Mouse (Mus musculus) gastrocnemius, postnatal 25 days (tissue): ENCODE data around the gene Olfr1423. TPM values are rescaled to one million over a fixed set of nuclear protein-coding genes. Genes with fewer than 3 reads are reported as not detected.
"Not testable (repeated sequence)": the region's sequence is repeated elsewhere in the genome, so short reads cannot be mapped to it uniquely, and the experiment has no call there.

Experiments used
- DNase-seq: peaks from one replicate; pipeline ENCODE4 v3.0.0; 2022
- total RNA-seq, 2 experiments: library from RNA; stranded (reverse); gene quantifications; 1 replicate in 1 of 2; 2 replicates in 1 of 2; pipeline ENCODE4 v1.2.3; 2021

Gene Olfr1423
- total RNA-seq, 2 experiments from 2014 or later = not detected

DNA sequence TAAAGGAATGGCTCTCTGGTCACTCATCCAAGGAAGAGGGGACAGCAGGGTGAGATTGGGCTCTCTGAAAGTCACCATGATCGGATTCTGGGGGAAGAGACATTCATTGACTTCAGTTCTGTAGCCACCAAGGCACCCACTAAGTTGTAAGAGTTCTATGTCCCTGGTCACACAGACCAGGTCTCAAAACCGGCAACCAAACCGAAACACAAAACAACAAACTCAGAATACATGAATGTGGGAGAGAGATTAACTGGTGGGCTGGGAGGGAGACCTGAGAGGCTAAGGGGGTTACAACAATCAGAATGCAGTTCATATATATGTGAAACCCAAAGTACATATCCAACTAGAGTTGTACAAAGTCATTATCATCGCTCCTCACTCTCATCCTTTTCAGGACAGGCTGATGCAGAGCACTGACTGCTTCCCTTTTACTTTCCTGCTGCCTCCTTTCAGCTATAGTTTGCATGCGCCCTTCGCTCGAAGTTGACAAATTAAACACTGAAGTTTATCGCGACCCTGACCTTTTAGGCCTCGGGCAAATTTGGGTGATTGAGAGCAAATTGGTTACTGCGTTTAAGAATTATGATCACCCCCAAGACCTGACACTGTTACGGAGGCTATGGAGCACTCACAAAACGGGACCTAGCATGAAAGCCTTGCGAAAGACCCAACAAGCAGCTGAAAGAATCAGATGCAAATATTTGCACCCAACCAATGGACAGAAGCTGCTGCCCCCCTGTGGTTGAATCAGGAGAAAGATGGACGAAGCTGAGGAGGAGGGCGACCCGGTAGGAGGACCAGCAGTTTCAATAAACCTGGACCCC lies 33.8 kb downstream of the Olfr1423 start:
- DNase-seq = no peak

DNA sequence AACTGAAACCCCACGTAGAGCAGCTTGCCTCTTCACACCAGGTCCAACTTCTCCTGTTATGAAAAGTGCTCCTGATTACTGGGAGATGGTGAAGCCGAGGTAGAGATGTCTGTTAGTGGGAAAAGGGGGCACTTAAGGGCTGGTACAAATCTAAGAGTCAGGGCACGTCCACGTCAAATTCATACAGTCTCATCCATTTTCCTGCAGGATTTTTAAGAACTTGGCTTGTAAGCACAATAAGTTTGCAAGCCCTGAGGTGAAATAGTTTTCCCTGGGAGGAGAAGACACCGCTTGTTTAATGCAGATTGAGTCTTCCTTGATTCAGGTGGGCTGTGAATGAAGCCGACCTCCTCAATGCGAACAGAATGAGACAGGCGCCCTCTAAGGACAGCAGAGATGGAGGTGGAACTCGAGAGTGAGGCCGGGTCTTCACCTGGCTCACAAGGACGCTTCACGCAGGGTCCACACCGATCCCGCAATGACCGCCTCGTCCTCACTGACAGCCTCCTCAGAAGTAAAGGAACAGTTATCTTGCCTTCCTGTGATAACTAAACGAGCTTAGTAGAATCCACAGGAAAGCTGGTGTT lies 34.7 kb downstream of the Olfr1423 start:
- no peak for DNase-seq

DNA sequence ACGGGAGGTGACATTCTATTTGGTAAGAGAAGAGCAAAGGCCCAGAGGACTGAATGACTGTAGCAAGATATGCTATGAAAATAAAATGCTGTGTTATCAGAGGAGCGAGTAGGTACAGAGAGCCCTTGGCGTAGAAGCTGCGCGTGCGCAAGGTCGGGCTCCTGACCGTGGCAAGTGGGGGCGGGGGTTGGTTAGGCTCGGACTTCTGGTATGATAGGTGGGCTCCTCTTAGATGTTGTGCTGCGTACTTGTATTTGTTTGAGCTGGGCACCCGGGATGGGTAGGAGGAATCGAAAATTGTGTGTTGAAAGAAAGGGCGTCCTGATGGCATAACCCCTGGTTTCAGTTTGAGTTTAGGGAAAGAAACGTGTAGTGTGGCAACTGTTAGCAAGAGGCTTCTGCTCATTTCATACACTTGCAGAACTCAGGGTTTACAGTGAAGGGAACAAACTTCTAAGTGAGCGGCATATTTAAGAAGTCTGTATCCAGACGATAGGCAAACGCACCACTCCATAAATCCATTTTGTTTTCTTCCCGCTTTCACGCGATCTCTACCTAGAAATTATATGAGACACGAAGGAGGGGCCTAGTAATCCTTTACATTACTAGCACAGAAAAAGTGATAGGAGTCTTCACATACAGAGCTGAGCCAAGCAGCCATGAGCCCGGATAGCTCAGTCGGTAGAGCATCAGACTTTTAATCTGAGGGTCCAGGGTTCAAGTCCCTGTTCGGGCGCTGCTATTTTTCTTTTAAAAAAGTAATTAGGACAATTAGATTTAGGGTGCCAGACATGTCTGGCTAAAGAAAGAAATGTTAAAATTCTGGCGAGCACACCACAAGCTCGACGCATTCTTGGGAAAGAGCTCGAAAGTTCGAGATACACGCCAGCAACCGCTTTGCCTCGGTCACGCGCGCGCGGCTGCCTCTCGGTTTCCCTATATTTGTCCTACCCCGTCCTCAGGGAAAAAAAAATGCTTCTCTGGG lies 35.4 kb downstream of the Olfr1423 start:
- peak; percentile 79 for DNase-seq

DNA sequence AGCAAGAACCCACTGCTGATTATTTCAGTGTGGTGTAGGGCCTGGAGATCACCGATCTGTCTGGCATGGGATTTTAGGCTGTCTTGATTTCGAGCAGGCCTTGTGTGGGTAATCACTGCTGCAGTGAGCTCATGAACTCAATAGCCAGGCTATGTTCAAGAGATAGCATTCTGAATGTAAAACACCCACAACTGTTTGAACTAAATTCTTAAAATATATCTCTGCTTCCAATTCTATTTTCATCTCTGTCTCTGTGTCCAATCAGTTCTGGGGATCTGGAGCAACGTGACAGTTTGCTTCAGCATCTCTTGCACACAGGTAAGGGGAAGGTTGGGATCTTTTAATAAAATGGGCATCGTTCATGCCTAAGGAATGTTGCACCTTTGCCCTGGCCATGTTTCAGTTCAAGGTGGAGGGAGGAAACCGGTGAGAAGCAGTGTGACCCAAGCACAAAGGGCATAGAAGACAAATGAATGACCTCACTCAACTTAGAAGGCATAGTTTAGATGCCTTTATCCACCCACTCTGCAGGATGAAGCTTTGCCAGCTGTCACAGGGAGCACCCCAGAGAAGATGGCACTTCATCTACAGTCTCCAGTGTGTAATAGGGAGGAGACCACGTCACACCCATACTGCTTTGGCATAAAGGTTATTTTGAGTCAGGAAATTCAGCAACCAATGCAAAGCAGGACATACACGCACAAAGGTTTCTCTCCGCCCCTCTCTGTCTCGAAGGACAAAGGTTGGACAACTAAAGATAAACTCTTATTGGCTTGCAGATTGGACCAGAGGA lies 36.7 kb downstream of the Olfr1423 start:
- DNase-seq = no peak

DNA sequence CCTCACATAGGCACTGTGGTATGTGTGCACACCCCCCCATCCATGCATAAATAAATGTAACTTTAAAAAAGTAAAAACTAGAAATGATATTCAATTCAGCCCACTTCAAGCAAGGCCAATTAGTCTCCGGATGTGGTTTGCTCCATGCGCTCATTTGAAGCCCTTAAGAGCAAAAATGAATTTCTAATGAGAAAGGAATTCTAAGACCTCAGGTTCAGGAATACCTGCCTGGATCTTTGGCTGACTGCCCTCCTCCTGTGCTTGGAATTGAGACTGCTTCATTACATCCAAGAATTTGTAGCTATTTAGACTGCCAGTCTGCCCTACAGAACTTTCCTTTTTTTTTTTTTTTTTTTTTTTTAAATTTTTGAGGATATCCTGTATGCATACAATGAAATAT lies 37.5 kb downstream of the Olfr1423 start:
- no peak for DNase-seq

DNA sequence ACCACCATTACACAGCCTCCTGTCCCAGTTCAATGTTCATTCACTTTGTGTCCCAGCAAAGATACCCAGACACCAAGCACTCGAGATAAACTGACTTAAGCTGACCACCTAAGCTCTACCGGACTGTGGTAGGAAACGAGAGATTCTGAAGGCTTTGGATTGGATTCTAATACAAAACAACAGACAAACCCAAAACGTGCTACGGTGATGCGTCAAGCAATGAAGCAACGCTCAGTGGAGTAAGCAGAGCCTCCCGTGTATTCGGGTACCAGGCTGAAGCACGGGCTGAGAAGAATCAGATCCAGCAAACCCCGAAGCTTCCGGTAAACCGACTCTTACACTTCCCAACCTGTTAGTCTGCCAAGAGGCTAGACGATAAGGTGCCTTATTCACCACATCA lies 38.3 kb downstream of the Olfr1423 start:
- DNase-seq = no peak

DNA sequence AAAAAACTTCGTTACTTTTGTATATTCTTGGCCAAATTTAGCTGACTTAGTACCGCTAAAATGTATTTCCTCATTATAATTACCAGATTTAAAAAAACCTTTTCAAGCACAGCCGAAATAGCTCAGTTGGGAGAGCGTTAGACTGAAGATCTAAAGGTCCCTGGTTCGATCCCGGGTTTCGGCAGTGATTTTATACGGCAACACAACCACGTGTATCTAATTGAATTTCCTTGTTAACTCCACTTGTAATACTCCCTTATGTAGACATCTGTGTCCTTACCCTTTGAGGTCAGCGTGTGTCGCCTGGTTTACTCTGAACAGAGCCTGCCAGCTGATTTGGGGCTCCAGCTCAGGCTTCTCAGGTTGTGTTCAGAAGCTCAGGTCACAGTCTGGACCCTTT lies 39.0 kb downstream of the Olfr1423 start:
- peak; percentile 31 for DNase-seq

DNA sequence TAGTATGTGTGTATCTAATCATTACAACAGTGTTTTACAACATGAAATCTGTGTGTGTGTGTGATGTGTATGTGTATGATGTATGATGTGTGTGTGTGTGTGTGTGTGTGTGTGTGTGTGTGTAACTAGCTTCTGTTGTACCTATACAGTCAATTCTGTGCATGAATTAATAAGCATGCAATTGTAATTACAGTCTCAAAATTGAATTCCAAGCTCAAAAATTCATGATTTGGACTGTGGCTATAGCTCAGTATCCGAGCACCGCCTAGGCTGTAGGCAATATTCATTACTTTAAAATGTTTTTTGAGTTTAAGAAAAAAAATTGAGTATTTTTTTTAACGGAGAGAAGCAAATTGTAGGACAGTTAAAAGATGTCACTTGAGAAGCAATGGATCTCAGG lies 39.4 kb downstream of the Olfr1423 start:
- DNase-seq = no peak

DNA sequence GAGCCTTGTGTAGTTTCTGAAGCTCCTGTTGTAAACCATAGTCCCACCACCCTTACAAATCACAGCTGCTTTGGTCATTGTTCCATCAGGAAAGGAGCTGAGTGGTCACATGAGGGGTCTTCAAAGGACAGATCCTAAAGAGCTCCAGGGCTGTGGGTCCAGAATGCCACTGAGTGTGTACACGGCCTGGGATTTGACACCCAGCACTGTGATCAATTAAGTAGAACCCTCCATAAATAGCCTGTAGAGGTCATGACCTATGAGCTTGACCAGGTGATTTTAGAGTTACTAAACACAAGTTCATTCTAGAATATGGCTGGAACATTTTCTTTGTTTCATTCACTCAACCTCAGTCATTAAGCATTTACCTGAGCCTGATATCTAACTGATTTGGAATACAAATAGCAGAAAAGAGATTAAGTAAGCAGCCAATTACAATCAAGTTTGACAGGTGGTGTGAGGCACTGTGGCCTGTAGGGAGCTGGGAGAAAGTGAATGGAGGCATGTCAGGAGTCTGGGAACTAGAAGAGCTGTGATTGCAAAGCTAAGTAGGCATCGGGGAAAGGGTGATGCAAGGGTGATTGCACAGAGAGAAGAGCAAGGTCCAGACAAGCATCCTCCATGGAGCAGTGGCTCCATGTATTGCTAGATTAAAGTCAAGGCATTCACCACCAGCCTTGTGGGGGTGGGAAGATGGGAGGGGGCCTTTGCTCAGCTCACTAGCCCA lies 45.2 kb downstream of the Olfr1423 start:
- no peak for DNase-seq

DNA sequence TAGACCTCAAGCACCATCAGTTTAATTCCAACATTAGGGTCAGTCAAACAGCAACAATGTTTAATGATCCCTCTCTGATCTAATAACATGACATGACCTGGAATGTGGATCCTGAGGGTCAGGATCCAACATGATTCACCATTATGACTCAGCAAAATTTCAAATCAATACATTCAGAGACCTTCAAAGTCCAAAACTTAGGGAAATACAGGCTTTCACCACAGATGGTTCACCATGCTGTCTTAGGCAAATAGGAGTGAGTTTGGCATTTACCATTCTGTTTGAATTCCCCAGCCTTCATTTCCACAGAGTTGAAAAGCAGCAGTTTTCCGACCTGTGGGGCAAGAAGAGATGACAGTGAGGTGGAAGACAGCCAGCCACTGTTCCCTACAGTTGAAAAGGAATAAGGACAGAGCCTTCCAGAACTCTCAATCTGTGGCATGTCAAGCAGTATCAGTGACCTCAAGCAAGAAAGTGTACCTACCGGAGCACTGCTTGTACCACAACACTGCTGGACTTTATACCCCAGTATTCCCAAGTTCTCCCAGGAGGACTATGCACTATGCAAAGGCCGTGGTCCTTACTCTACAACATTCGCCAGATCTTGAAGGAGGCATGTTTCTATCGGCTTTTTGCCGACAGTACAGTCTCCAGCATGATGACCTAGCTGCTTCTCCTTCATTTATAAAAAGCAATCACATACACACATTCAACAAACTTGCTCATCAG lies 46.2 kb downstream of the Olfr1423 start:
- DNase-seq = no peak

DNA sequence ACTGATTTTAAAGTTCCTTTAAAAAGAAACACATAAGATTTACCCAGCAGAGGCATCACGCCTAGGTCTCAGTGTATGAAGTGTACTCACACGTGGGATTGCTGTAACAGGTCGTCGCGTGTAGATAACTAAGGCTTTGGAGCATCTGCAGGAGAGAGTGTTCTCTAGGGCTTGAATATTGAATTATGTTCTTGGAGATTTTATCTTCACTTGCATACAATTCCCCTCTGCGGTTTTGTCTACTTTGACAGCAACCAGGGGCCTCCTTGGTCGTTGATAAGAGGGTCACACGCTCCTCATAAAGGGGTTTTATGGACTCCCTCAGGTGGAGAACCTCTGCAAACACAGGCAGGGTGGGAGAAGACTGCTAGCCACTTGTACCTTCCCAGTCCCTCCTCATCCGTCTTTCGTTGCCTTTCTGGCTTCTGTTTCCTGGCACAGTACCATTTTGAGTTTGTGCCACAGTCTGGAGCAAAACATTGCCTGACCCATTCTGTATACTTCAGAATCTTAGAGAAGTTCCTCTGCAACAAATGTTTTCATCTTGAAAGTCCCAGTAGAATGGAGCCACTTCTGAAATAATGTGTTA lies 48.6 kb downstream of the Olfr1423 start:
- DNase-seq = no peak

DNA sequence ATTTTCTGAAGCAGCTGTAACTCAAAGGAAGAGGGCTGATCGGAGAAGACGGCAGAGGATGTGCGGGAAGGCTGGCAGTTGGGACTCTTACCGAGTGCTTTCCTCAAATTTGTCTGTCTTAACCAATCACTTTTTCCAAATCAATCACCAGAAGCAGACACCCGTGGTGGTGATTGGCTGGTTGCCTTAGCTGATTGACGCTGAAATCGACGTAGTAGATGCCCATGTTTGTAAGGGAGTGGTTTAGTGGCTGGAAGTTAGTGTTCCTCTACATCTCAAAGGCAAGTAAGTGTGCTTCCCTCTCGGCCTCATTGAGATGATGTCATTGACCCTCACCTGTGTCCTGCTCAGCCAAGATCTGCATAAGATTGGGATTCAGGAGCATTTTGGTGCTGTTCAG lies 49.1 kb downstream of the Olfr1423 start:
- DNase-seq = no peak

DNA sequence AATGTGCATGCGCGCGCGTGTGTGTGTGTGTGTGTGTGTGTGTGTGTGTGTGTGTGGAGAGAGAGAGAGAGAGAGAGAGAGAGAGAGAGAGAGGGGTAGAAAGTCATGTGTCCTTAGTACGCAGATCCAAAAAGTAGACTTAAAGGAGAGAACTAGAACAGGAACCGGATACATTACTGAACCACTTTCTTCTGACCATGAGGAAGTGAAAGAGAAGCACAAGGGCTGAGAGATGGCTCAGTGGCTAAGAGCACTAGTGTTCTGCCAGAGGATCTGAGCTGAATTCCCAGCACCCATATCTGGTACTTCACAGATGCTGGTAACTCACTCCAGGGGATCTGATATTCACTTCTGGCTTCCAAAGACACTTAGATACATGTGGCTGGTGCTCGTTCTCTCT lies 51.8 kb downstream of the Olfr1423 start:
- DNase-seq = no peak

DNA sequence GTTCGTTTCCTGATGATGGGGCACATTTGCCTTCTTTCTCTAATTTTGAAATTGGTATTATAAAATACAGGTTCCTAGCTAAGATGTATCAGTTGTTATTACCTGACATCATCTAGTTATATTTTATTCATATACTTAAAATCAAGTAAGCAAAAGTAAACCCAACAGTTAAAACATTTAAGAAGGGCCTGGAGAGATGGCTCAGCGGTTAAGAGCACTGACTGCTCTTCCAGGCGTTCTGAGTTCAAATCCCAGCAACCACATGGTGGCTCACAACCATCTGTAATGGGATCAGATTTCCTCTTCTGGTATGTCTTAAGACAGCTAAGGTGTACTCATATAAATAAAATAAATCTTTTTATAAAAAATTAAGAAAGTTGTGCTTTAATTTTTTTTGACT lies 53.3 kb downstream of the Olfr1423 start:
- no peak for DNase-seq

DNA sequence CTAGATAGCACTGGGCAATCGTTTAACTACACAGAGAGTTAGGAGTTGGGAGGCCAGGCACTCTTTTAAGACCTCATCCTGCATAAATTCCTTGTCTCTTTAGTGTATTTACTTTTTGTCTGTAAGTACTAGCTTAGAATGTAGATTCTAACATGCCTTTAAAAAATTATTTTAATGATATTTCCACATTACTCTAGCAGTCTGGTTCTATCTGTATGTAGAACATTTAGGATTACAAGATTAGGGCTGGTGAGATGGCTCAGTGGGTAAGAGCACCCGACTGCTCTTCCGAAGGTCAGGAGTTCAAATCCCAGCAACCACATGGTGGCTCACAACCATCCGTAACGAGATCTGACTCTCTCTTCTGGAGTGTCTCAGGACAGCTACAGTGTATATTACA lies 56.5 kb downstream of the Olfr1423 start:
- DNase-seq = not testable (repeated sequence)

Other genes with a start within 250 kb of the Olfr1423 start
- gene Stx3, start 221.9 kb downstream of the Olfr1423 start, total RNA-seq = 1 to 10 TPM; 1.0 to 1.6 TPM
- gene Olfr1417, start 202.1 kb downstream of the Olfr1423 start, total RNA-seq = not detected
- gene Olfr1418, start 180.3 kb downstream of the Olfr1423 start, total RNA-seq = not detected
- gene Olfr1419, start 166.2 kb downstream of the Olfr1423 start, total RNA-seq = not detected
- gene Olfr1420, start 154.8 kb downstream of the Olfr1423 start, total RNA-seq = not detected
- 10 to 100 TPM; 18.7 to 22.8 TPM for gene Patl1, start 128.9 kb downstream of the Olfr1423 start, total RNA-seq
- 10 to 100 TPM; 56.9 to 63.4 TPM for gene Osbp, start 75.4 kb downstream of the Olfr1423 start, total RNA-seq
- not detected for gene Olfr1424, start 21.4 kb upstream of the Olfr1423 start, total RNA-seq
- gene Olfr1425, start 36.4 kb upstream of the Olfr1423 start, total RNA-seq = not detected
- not detected for gene Olfr1426, start 50.7 kb upstream of the Olfr1423 start, total RNA-seq
- gene Olfr1427, start 62.0 kb upstream of the Olfr1423 start, total RNA-seq = not detected
- gene Olfr1428, start 74.6 kb upstream of the Olfr1423 start, total RNA-seq = not detected
- not detected for gene Olfr76, start 81.9 kb upstream of the Olfr1423 start, total RNA-seq
- gene Olfr1555-ps1, start 128.8 kb upstream of the Olfr1423 start, total RNA-seq = not detected
- gene Olfr1431, start 159.3 kb upstream of the Olfr1423 start, total RNA-seq = not detected
- not detected for gene Olfr1432, start 191.3 kb upstream of the Olfr1423 start, total RNA-seq
- not detected for gene Olfr262, start 200.3 kb upstream of the Olfr1423 start, total RNA-seq
- gene Olfr235, start 219.7 kb upstream of the Olfr1423 start, total RNA-seq = not detected
- gene Olfr1434, start 238.5 kb upstream of the Olfr1423 start, total RNA-seq = not detected